ENCODE assay signal across 14 mouse cellular contexts in the genomic region with DNA sequence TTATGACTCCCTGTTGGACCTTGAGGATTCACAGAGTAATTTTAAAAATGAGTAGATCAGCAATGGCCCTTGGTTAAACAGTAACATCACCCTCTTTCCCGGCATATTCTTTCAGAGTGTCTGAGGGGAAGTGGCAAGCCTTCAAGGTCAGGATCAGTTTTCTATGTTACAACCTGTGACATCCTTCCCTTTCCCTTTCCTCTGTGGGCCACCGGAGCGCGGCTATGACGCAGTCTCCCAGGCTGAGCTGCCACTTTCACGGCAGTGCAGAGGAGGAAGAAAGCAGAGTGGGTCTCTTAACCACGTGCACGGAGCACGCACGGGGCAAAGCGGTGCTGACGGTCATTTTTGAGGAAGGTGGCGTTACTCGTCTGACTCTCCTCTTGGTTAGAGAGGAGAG.
"Had no signal": no experiment of that assay in that cellular context is flagged by ENCODE, and none has a peak within 500 bp of the region (broad histone marks: within the 10 kb centered on the region; RNA-seq: fewer than 3 reads in every experiment).

No protein-coding gene starts in this region.

- H3K4me3 ChIP-seq: left cerebral cortex, adult 2 months; limb, embryonic 10.5 days; liver, embryonic 12.5 days; lung, embryonic 15.5 days; midbrain, embryonic 12.5 days; neural tube, embryonic 13.5 days had no signal

- DNase-seq: liver, postnatal 0 days; lung, postnatal 14 days; right cerebral cortex, adult 18-20 months; right cerebral cortex, postnatal 25 days; thymus, postnatal 36 days had no signal

- H3K4me2 ChIP-seq: liver, embryonic 12.5 days; lung, embryonic 15.5 days; midbrain, embryonic 12.5 days; neural tube, embryonic 13.5 days had no signal

- H3K27me3 ChIP-seq: liver, embryonic 12.5 days; lung, embryonic 15.5 days; midbrain, embryonic 12.5 days; neural tube, embryonic 13.5 days had no signal

- H3K4me1 ChIP-seq: limb, embryonic 10.5 days; liver, embryonic 12.5 days; lung, embryonic 15.5 days; midbrain, embryonic 12.5 days; neural tube, embryonic 13.5 days had no signal

- H3K9ac ChIP-seq: liver, embryonic 12.5 days; liver, postnatal 0 days; lung, embryonic 15.5 days; midbrain, embryonic 12.5 days; neural tube, embryonic 13.5 days had no signal

- H3K9me3 ChIP-seq: limb, embryonic 10.5 days; liver, embryonic 12.5 days; lung, embryonic 15.5 days; midbrain, embryonic 12.5 days; neural tube, embryonic 13.5 days had no signal

- H3K27ac ChIP-seq: left cerebral cortex, adult 2 months; limb, embryonic 10.5 days; liver, embryonic 12.5 days; lung, embryonic 15.5 days; macrophage; midbrain, embryonic 12.5 days; neural tube, embryonic 13.5 days had no signal

- ATAC-seq: inflammation-experienced regulatory T-cells, adult 6 months; liver, embryonic 12.5 days; liver, postnatal 0 days; midbrain, embryonic 16.5 days had no signal
